Mouse (Mus musculus): Measurements from ENCODE around the gene Tsc22d3. TPM values are rescaled to one million over a fixed set of nuclear protein-coding genes. Genes with fewer than 3 reads are reported as not detected.

The Tsc22d3 gene
- 306 to 448 TPM (median 317 TPM) in 3 replicates for total RNA-seq (2017)

DNA sequence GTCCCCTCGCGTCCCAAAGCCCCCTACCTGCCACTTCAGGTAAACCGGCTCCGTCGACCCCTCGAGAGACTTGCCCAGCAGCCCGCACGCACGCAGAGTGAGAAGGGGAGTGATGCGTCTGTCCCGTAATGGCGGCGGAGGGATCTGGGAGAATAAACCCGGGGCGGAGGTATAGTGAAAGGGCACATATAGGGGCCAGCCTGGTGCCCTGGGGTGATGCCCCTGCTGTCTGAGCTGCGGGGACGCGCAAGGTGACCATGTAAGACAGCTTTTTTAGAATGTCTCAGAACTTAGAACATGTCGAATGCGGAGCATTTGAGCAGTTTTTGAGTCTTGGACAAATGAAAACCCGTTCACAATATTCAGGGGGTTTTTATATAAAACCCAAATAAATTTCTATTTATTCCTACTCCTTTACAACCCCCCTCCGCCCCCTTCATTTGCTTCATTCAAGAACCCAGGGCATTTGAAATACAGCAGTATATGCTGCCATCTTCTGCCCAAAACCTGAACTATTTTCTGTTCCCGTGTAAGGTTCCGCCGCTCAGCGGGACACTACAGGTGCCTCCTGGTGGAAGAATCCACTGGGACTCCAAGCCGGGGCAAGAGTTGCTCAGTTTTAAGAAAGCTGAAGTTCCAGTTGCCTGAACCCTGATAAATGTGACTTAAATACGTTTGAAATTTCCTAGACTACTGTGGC, at the start of gene Tsc22d3:
Gene Tsc22d3 (minus strand): TSS at position 250 of the 700 bp plus-strand sequence.
- peak; percentile 51; the same call in 1 of the 2 replicates for ATAC-seq (replicated peaks; ENCODE audit: insufficient number of reproducible peaks, low FRiP score, low TSS enrichment, poor library complexity, severe bottlenecking)

DNA sequence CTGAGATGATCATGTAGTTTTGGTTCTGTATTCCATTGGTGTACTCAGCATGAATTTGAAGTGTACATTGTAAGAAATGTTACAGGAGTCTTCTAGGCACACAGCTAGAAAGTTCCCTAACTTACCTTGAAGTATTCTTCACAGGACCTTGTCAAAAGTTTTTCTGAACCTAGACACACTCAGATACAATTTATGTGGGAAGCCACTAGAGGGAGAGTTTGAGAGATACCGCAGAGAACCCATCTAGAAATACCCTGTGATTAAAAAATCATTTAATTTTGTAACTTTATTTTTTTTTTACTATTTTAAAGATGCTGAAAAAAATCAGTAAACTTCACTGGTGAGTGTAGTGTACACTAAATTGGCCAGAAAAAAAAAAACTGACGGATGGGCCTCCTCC, 39.1 kb upstream of the Tsc22d3 start:
- ATAC-seq (replicated peaks; ENCODE audit: insufficient number of reproducible peaks, low FRiP score, low TSS enrichment, poor library complexity, severe bottlenecking), result no peak

DNA sequence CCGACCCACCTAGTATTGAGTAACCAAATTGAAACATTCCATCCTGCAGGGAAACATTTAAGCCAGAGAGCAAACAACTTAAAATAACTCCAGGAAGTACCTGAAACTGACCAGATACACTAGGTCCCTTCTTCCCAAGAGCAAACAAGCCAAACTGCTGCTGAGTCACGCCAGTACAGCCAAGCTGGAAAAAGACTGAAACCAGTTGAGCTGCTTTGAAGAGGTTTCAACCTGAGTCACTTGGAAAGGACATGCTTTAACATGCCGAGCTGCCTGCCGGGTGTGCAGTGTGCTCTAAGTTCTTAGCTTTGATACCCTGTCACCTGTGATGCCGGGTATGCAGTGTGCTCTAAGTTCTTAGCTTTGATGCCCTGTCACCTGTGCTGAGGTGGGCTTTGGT, 37.6 kb upstream of the Tsc22d3 start:
- ATAC-seq (replicated peaks; ENCODE audit: insufficient number of reproducible peaks, low FRiP score, low TSS enrichment, poor library complexity, severe bottlenecking), result no peak

DNA sequence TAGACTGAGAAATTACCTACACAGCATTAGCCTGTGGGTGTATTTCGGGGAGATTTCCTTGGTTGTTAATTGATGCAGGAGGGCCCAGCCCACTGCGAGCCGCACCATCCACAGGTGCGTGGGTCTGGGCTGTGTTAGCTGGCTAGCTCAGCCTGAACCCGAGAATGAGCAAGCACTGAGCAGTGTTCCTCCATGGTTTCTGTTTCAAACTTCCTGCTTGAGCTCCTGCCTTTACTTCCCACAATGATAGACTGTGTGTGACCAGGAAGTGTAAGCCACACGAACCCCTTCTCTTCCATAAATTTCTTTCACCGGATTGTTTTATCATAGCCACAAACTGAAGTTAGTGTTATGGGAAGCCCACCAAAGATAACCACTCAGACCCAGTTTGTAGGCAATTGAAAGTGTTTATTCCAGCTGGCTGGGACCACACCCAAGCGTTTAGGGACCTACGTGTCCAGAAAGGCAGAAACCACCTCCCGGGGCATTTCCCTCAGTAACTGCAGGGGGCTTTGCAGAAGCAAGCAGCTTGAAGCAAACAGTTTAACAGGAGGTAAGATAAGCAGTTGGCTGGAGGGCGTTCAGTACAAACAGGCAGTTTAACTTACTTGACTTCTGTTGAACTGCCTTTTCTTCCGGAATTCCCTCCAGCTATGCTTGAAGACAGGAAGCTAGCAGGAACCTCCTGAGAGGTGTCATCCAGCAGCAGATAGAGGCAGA, 24.6 kb upstream of the Tsc22d3 start:
- ATAC-seq (replicated peaks; ENCODE audit: insufficient number of reproducible peaks, low FRiP score, low TSS enrichment, poor library complexity, severe bottlenecking), result no peak

DNA sequence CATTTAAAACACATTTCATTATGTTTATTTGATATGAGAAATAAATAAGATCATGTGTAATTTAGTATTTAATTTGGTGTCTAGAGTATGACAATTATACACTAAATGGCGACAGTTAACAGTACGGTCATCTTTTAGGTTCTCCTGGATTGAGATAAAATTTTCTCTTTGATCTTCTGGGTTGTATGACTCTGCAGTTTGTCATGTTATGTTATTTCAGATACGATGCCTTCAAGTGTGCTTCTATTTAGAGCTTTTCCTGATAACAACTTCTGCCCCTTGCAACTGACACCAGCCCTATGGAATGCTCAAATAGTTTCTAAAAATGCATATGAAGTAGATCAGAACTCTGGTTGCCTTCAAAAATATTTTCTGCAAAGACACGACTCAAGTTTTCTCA, 9.5 kb upstream of the Tsc22d3 start:
- ATAC-seq (replicated peaks; ENCODE audit: insufficient number of reproducible peaks, low FRiP score, low TSS enrichment, poor library complexity, severe bottlenecking), result no peak

DNA sequence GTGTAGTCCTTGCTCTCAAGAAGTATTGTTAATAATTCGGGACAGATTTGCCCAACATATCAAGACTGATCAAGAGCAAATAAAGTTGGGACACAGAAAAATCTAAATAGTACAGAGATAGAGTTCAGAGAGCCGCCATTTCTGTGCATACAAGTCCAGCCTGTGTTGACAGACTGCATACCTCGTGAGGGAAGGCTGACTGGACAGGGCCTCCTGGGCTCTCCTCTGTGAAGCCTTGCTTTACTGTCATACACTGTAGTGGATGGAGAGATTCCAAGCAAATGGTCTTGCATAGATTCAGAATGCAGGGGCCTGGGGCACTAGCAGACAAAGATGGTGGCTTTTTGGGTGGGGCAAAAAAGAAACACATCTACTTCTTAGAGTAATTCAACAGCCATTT, 1.4 kb upstream of the Tsc22d3 start:
- ATAC-seq (replicated peaks; ENCODE audit: insufficient number of reproducible peaks, low FRiP score, low TSS enrichment, poor library complexity, severe bottlenecking), result no peak

DNA sequence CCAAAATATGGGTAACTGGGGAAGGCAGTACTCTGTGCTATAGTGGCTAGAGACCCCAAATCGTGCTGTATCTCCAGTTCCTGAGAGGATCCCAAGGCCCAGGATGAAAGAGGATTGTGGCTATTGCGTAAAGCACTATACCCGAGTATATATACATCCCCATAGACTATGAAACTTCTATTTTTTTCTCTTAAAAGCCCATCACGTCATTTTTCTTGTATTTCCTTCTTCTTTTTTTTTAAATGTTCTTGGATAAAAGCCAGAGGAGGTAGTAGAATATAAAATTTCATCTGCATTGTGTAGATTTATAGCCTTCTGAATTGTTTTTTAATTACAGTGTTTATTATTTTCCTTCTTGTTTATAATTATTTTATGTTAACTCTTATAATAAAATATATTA, 852 bp upstream of the Tsc22d3 start:
- no peak for ATAC-seq (replicated peaks; ENCODE audit: insufficient number of reproducible peaks, low FRiP score, low TSS enrichment, poor library complexity, severe bottlenecking)

DNA sequence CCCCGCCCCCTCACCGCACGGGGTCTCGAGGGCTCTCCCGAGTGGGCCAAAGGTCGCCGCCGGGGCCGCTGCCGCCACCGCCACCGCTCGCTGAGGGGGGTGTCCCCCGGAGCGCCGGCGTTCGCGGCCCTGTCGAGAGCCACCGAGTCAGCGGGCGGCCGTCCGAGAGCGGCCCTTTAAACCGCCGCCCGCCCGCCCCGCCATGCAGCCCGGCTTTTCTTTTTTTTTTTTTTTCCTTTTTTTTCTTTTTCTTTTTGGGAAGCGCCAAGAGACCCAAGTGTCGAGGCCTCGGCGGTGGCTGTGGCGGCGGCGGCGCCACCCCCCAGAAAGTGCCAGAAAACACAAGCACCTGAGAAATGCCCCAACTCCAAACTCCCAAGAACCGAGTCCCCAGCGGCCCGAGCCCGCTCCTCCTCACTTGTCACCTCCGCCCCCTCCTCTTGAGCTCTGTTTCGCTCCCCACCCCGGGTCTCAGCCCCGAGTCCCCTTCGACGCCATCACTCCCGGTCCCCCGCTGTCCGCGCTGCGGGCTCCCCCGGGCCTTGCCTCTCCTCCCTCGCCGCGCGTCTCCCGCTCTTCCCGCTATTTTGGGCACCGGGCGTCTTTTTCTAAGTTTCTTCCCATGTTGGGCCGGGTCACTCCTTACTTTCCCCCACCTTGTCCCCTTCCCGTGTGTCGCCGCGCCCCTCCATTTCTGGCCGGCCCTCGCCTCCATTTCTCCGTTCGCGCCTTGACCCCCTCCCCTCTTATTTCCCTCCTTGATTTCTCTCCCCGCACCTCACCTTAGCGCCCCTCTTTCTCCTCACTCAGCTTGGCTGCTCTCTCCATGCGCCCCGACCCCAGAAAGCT, 674 bp downstream of the Tsc22d3 start:
- ATAC-seq (replicated peaks; ENCODE audit: insufficient number of reproducible peaks, low FRiP score, low TSS enrichment, poor library complexity, severe bottlenecking), result no peak

DNA sequence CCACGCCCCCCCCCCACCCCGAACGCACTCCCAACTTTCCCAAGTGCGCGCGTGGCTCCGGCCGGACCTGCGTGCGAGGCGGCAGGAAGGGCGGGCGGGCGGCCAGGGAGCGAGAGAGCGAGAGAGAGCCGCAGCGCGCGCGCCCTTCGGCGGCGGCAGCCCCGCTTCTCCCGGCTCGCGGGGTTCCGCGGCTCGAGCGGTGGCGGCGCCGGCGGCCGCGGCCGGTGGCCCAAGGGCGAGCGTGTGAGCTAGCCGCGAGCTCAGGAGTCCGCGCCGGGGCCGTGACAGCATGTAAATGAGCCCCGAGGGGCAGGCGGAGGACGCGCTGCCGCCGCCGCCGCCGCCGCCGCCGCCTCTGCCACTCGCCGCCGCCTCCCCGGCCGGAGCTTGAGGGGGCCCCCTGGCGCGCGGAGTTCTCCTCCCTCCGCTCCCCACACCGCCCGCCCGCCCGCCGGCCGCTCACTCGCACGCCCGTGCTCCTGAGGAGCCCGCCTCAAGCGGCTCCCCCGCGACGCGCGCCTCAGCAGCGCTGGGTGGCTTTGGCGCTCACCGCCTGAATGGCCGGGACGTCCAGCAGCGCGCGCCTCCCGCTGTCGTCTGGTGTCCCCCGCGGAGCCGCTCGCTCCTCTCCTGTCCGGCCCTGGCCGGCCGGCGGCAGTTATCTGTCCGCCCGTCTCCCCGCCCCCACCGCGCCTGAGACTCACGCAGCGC, 1.5 kb downstream of the Tsc22d3 start:
- ATAC-seq (replicated peaks; ENCODE audit: insufficient number of reproducible peaks, low FRiP score, low TSS enrichment, poor library complexity, severe bottlenecking), result peak; percentile 23; the same call in 1 of the 2 replicates

DNA sequence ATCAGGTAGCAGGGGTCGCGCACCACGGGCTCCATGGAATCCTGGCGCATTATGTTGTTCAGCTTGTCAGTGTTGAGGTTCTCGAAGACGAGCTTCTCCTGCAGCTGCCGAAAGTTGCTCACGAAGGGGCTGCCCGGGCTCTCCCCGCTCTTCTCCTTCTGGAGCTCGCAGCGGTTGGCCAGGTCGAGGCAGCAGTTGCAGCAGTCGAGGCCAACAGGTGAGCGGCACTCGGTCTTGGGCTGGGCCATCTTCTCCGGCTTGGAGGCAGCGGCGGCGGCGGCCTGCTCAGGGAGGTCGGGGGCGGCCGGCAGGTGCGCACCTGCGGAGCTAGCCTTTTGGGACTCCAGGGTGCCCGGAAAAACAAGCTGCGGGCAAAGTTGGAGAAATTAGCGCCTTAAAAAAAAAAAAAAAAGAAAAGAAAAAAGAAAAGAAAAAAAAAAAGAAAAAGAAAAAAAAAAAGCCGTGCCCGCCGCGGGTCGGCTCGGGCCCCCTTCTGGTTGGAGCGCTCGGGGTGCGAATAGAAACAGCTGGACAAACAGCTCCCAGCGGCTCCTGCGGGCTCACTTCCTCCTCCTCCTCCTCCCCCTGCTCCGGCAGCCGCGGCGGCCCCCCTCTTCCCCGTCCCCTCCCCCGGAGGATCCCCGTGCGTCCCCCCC, 2.1 kb downstream of the Tsc22d3 start:
- ATAC-seq (replicated peaks; ENCODE audit: insufficient number of reproducible peaks, low FRiP score, low TSS enrichment, poor library complexity, severe bottlenecking), result no peak

DNA sequence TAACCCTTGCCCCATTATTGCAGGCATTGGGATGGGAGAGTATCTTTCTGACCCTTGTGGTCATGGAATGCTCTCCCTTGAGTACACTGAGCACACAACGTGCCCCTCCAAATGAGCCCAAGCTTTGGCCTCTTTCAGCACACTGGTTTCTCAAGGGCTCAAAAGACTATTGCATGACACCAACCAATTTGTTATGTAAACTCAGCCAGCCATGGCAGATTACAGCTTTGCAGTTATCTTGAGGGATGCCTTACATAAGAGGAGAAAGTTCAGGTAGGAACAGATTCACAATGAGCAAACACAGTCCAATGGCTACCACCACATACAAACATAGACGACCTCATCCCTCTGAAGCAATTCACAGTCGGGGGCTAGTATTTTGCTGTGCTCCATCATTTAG, 9.3 kb downstream of the Tsc22d3 start:
- no peak for ATAC-seq (replicated peaks; ENCODE audit: insufficient number of reproducible peaks, low FRiP score, low TSS enrichment, poor library complexity, severe bottlenecking)

DNA sequence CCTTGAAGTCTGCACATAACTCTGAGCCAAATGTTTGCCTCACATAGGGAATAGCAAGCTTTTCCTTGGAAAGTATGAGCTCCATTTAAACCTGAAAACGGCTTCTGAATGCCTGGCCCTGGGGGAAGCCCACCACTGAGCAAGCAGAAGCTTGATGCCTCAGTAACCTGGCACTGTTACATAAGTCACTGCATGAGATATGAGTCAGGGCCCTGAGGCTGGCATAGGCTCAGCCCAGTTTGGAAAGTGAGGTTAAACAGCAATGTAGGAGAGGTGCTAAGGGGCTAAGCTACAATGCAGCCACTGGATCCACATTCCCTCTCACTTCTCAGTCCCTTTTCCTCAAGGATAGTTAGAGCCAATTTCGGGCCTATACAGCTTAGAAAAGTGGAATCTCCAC, 10.3 kb downstream of the Tsc22d3 start:
- ATAC-seq (replicated peaks; ENCODE audit: insufficient number of reproducible peaks, low FRiP score, low TSS enrichment, poor library complexity, severe bottlenecking), result no peak

DNA sequence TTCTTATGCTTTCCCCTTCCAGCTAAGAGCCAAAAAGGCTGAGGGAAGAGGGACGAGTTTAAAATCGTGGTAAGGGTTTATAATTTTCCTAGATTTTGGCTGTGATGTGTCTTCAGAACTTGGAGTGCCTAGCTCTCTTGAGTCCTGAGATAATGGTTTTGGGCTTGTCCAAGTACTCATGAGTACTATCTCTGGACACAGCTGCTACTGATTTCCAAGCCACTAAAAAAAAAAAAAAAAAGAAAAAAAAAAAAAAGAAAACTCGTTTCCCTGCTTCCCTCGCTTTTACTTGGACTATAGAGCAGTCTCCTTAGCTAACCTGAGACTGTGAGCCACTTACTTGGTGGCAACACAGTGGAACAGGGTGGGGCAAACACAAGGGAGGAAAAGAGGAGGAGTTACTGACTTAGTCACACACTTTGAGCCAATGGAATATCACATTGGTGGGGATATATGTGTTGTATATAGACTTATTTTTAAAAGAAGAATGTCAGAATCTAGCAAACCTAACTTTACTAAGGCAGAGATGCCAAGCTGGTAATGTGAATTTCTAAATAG, 11.2 kb downstream of the Tsc22d3 start:
- ATAC-seq (replicated peaks; ENCODE audit: insufficient number of reproducible peaks, low FRiP score, low TSS enrichment, poor library complexity, severe bottlenecking), result no peak

DNA sequence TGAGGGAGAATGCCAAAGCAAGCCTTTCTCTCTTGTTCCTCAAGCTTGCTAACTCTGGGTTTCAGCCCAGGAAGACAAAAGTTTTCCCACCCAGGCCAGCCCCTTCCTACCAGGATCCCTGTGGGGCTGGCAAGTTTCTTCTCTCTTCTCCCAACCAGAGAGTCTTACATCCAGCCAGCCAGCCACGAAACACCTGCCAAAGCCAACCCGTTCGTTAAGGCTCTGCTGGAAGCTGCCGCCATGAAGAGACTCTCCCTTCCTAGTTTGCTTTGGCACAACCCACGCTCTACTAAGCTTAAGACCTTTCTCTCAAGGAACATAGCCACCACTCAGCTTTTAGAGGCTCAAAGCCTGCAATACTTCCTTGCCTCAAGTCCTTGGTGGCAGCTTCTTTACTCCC, 11.9 kb downstream of the Tsc22d3 start:
- no peak for ATAC-seq (replicated peaks; ENCODE audit: insufficient number of reproducible peaks, low FRiP score, low TSS enrichment, poor library complexity, severe bottlenecking)

DNA sequence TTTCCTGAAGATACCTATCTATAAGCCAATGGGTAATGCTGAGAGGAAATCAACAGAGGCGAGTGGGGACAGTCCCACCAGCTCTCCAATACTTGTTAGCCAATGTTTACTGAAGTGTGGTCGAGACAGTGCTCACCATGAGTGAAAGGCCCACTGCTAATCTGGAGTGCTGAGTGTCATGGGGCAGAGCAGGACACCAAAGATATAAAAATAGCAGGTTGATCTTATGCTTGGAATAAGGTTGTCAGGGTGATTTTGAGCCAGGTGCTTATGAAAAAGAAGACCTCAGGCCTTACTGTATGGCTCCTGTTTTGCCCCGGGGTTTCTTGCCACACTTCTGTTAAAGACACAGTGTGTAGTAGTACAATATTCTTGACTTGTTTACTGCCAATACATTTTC, 20.0 kb downstream of the Tsc22d3 start:
- no peak for ATAC-seq (replicated peaks; ENCODE audit: insufficient number of reproducible peaks, low FRiP score, low TSS enrichment, poor library complexity, severe bottlenecking)

DNA sequence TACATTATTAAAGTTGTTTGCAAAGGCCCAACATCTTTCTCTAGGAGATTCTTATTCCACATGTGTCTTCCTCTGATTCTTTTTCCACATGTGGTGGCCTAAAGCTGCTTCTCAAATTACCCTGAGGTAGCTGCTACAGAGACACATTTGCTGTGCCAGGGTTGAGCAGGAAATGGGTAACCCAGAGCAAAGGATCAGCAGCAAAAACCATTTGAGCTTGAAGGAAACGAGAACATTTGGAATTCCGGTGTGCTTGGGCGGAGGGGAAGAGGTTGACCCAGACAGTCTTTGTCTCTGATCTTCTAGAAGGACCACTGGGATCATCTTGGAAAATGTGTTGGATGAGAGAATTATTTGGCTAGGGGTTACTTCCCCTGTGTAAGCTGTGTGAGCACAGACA, 24.8 kb downstream of the Tsc22d3 start:
- no peak for ATAC-seq (replicated peaks; ENCODE audit: insufficient number of reproducible peaks, low FRiP score, low TSS enrichment, poor library complexity, severe bottlenecking)

DNA sequence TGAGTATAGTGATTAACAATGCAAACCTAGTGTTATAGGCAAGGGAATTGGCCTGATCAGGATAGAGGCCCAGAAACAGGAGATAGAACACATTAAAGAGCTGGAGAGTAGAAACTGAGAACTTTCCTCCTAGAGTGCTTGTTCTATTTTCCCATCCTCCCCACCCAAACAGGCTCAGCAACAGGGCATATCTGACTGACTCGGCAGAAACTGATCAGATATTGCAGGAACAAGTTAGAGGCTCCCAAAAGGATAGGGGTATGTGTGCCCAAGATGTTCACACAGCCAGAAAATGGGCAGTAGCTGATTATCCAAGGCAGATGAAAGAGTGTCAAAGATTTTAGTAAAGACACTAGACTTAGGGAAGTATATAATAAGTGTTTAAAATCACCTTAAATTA, 25.3 kb downstream of the Tsc22d3 start:
- ATAC-seq (replicated peaks; ENCODE audit: insufficient number of reproducible peaks, low FRiP score, low TSS enrichment, poor library complexity, severe bottlenecking), result no peak

DNA sequence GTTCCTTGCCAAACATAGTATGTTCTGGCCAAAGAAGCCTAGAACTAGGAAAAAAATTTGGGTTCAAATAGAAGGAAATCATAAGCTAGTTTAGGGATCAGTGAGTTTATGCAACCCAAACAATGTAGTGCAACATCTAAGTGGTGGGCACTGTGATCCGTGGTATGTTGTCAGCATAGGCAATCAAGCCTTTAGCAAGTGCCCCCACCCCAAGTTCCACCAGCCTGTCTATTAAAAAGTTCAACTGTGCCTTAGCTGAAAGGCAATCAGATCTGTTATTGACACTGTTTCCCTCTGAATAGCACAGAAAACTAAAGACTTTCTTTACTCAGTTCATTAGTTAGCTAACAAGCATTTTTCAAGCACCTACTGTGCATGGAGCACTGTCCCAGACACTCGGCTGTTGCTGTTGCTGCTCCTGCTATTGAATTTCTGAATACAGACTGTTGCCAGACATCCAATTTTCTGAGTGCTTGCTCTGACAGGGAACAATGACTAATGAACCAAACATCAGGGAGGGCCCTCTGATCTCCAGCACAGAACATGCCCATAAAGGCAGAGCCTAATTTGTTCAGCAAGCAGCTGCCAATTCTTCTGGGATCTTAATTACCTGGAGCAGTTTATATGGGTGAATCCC, 27.6 kb downstream of the Tsc22d3 start:
- ATAC-seq (replicated peaks; ENCODE audit: insufficient number of reproducible peaks, low FRiP score, low TSS enrichment, poor library complexity, severe bottlenecking), result no peak
